Mouse (Mus musculus): ENCODE measurements at regions not wholly inside any gene's neighbourhood (a gene's known extent, or its start where the extent isn't known, plus 50 kb on each side); places are given as distances from the start of the nearest gene placed in this dataset.

DNA sequence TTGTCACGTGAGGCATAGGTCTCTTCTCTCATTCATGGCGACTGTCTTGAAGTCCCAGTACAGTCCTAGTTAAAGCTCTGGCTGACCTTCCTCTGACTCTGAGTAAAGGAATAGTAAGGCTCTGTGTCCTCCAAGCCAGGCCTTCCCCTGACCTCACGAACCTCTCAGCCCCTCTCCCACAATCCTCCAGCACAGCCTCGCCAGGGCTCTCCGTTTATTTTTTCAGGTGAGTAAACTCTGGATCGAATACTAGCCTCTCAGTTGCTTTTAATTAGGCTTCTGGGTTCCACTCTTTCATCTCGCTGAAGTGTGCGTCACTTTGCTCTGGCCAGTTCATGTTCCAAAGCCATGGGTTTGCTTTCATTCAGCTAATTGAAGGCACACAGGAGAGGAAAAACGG lies 133.8 kb downstream of the Mylk4 start:
- DNase-seq (ENCODE audit: low spot score) = no peak

DNA sequence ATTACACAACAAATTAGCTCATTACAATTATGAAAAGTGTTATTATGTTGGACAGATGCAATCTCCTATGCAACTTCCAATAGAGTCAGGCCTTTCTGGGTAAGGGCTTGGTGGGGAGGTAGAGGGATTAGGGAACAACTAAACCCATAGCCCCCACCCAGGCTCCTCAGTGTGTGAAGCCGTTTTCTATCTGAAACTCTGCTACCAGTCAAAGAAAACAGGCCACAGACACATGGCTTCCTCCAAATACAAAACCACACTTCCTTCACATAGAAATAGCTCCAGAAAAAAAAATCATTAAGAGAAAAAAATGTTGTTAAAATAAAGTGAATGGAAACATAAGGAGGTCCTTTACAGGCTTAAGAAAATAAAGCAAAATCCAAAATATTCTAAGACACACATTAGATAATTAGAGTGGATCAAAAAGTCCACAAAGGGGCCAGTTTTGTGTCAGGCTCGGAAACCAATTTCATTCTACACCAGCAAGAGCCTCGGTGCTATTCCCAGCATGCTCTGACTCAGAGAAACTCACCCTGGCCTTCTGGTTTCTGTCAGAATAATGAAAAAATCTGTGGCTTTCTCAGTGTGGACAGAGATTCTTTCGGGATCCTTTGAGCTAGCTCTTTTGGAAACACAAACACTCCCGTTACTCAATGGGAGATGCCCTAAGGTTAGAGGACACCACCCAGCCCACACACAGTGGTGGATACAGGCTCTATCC lies 140.6 kb downstream of the Mylk4 start:
- no peak for DNase-seq (ENCODE audit: low spot score)

DNA sequence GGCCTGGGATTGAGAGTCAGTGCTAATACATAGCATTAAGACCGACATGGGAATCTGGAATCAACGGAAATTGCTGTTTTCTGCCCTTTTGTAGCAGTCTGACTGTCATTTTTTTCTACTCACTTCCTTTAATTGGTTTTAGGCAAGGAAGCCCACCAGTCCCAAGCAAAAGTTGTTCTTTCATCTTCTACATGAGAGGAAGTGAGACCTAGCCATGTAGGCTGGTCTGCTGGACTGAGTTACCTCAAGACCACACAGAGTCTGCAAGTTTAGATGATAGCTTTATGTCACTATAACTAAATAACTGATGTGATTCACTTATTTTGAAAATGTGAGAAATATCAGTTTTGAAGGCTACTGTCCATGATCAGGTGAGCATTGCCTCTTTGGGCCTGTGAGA lies 142.8 kb downstream of the Mylk4 start:
- DNase-seq (ENCODE audit: low spot score) = no peak

DNA sequence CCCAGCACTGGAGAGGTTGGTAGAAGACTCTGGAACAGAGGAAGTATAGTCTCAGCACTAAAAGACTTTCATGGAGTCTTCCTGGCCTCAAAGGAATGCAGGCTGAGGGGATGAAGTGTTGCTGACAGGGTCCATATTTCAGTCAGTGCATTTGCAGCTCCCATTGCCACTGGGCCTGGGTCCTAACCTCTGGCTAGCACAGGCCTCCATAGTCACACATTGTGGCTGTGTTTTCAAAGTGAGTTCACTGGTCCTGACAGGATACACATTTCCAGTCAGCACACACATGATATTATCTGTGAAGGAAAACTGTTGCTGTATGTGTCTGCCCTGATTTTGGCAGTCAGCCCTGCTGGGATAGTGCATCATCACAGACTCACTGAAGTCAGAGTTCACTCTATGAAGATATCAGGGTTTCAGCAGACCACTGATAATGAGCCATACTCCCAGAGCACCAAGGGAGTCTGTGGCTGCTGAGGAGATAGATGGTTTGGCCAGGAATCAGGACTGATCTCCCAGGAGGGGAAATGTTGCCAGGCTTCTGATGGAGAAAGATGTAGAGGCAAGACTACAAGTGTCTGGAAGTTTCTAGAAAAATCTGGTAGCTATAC lies 153.5 kb downstream of the Mylk4 start:
- no peak for DNase-seq (ENCODE audit: low spot score)

DNA sequence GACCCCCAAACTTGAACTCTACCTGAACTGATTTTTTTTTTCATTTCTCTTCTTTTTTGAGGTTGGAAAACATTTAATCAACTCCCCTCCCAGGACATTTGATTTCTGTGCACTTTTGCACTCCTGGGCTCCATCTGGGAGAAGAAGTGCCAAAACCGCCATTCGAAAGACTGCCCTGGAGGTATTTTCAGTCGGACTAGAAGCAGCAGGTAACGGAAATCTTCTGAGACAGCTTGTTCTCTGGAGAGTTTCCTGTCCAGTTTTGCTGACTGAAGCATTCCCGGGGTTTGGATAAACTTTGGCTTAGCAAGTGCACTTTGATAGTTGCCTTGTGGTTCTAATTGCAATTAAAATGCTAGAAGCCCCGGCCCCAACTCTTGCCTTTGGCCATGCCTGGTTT lies 169.8 kb downstream of the Mylk4 start:
- no peak for DNase-seq (ENCODE audit: low spot score)

DNA sequence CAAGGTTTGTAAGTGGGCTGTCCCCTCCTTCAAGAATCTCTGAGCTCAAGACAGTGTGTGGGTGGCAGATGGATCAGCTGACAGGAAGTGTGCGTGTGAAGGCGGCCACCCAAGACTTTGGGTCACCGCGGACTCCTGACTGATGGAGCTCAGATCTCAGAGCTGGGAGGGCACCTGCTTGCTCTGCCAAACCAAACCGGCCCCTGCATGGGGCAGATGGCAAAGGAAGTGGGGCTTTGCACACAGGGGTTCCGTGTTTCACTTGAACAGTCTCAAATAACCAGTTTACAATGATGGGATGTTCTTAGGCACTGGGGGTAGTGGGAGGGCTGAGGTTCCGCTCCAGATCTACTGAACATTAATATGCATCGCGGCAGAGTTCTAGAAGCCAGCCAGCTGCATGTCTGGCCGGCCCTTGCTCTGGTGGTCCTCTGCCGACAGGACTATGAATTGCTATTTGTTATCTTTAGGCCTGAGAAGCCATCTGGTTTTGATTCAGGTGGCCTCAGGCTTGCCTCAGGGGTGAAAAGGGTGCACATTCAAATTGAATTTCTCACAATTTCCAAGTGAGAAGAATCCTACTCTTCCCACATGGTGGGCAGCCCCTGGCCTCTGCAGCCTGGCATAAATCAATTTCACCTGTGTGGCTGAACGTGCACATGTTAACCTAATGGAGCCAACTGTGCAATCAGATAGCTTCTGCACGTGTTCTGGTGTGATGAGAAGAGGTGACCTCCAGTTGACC lies 172.0 kb downstream of the Mylk4 start:
- peak; percentile 22 for DNase-seq (ENCODE audit: low spot score)

DNA sequence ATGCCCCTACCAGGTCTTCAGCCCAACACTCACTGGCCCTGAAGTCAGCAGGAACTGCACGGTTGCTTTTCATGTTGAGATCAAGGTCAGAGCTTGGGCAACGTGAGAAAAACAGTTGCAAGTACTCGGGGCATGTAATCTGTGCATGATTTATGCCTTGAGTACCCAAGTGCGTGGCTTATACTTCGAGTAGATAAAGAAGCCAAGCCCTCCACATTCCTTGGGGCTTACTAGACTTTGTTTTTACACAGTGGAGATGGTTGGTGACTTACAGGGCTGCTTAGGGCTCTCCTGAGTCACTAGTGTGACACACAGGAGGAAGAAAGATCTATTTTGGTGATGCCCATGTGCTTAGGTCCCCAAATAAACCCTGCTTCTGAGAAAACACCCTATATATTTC lies 172.8 kb downstream of the Mylk4 start:
- DNase-seq (ENCODE audit: low spot score) = no peak

DNA sequence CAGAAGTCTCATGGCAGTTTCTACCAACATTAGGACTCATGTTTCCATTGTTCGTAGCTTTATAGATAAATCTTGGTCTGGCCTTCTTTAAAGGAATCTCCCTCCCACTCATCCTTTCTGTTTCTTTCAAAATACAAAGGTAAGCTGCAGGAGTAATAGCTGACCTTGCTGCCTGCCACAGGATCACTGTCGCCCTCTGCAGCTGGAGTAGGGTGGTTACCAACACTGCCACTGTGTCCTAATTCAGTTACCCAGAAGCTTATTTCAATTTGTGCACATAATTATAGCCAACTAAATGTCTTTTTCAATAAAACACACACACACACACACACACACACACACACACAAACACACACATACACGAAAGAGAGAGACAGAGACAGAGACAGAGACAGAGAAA lies 175.3 kb downstream of the Mylk4 start:
- no peak for DNase-seq (ENCODE audit: low spot score)

DNA sequence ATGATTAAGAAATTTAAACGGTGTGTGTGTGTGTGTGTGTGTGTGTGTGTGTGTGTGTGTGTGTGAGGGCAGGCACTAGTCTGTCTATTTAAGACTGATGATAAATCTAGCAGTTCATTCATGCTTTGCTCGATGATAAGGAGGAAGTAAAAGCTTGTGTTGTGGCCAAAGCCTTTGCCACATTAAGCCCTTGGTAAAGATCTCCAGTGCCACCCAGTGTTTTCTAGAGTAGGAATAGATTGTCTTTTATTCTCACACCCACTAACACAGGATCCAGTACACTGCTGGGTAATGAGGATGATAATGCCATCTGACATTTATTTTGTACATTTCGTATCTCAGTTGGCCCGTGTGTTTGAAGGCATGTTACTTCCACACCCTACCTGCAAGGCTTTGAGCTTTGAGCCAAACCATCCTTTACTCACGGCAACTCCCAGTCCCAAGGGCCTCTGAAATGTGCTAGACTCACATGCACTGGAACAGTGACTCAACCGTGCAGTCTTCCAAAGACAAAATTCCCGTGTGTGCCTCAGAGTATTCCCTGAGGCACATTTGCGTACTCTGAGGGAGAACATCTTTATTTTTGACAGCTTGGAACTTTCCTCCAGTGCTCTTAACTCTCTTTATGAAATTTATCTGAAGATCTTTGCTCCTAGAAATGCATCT lies 179.7 kb downstream of the Mylk4 start:
- DNase-seq (ENCODE audit: low spot score) = no peak

DNA sequence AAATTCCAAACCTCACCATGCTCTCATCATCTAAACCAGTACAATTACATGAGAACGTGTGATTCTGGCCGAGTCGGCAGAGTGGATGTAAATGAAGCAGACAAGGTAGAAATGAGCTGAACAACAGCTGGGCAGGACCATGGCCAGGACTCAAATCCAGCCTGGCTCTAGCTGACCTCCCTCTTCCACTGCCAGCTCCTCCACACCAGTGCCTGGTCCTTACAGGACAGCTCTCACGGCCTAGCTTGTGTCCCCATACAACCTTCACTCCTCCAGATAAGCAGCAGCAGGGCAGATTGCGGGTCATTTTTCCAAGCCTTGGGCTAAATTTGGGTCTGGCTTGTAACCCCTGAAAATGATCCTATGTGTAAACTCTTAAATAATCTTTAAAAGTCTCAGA lies 182.4 kb downstream of the Mylk4 start:
- DNase-seq (ENCODE audit: low spot score) = no peak

DNA sequence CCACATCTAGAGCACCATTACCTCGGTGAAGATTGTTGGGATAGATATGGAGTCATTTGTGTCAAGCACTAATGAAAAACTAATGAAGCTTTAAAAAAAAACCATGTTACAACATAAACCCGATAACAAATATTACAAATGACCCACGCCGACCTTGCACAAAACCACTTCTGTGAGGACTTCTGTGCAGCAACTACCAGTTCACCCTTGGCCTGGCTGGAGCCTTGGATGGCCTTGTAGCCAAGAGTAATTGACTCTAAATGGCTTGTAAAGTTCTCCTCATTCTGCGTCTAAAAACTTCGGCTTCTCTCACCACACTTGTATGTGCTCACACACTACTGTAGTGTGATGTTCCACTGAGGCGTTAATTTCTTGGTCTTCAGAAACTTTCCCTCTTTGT lies 190.1 kb downstream of the Mylk4 start:
- no peak for DNase-seq (ENCODE audit: low spot score)

DNA sequence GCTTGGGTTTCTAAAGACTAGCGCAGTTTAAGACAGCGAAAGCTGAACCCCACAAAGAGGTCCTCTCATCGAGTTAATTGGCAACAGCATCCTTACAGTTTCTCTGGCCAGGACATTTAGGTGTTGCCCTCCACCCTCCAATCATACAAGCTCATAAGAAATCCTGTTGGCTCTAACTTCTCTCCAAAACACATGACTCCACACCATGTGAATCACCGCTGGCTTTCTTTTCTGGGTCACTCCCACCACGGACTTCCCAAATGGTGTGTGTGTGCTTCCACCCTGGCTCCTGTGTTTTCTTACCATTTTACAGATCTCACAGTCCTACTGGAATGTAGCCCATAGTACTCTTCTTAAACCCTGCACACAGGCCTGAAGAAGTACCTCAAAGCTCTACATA lies 190.6 kb downstream of the Mylk4 start:
- no peak for DNase-seq (ENCODE audit: low spot score)

DNA sequence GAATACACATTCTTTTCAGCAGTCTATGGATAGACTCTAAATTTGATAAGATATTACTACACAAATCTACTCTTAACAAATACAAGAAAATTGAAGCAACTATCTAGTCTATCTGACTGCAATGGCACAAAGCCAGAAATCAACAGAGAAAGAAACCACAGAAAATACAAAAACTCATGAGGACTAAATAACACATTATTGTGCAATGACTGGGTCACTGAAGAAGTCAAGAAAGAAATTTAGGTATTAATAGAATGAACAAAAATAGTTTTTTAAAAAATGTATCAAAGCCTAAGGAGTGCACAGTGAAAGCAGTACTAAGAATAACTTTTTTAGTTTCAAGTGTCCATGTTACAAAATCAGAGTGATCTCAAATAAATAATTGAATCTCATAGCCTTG lies 202.2 kb downstream of the Mylk4 start:
- DNase-seq (ENCODE audit: low spot score) = no peak

DNA sequence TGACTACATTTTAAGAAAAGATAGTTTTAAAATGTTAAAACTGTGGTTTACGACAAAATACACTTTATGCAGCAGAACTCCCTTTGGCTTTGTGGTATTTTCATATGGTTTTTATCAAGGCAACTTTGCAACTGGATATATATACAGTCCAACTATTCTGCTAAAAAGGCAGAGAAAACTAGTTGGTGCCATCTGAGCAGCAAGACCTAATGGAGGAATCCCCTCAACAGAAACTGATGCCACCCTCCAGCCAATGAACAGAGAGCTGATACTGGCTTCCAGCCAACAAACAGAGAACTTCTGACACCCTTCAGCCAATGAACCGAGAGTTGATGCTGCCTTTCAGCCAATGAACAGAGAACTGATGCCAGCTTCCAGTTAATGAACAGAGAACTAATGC lies 215.9 kb downstream of the Mylk4 start:
- no peak for DNase-seq (ENCODE audit: low spot score)

DNA sequence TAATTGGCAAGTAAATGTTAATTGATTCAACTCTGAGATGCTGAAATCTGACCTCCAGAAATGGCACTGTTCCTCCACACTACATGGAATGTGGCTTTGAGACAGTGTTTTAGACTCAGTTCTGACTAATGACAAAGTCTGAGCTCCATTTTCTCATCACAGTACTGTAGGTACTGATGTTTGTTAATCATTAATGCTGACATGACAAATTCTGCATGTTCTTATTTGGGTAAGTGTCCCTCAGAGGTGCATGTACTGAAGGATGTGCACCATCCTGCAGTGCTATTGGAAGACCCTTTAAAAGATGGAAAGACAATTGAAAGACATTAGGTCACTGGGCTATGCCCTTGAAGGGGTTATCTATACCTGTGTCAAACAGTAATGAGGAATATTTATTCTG lies 222.1 kb upstream of the Gmds start:
- DNase-seq (ENCODE audit: low spot score) = no peak

DNA sequence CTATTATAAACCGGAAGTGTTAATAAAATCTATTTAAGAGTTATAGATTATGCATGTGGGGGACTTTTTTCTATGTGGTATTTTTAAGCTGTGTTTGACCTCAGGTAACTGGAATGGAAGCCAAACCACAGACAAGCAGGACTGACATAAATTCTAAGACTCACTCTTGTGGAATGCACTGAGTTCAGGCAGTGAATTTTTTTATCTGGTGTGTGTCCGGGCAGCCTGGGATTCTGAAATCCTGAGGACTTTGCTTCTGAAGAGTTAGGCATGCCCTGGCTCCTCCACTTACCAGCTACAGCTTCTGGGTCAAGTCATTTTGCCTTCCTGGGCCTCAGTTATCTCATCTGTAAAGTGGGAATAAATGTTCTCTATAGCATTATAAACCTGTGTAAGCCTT lies 217.9 kb upstream of the Gmds start:
- no peak for DNase-seq (ENCODE audit: low spot score)

DNA sequence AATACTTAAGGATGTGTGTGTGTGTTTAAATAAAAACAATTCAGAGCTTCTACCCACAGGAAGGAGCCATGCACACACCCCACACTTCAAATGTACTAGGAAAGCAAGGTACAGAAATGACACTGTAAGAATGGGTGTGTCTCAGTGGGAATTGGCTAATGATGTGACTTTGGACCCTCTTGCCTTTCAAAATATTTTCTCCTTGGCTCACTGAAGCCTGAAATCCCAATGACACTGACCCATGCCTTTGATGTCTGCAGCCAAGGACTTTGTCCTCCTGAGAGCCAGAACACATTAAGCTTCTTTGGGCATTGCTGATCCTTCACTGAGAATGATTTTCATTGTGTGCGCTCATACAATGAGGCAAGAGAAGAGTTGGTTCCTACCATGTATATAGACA lies 216.5 kb upstream of the Gmds start:
- DNase-seq (ENCODE audit: low spot score) = no peak

DNA sequence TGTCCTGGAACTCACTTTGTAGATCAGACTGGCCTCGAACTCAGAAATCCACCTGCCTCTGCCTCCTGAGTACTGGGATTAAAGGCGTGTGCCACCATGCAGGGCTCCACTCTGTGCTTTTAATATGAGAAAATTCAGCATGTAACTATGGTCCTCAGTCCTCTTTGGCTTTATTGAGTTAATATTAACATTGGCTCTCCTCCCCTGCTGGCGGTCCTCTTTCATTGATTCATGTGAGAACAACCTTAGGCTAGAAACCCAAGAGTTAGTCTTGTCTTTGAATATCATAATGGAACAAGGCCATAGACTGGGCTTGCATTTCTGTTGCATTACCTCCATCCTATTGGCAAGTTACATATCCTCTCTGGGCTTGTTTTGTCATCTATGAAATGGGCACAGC lies 216.1 kb upstream of the Gmds start:
- DNase-seq (ENCODE audit: low spot score) = no peak

DNA sequence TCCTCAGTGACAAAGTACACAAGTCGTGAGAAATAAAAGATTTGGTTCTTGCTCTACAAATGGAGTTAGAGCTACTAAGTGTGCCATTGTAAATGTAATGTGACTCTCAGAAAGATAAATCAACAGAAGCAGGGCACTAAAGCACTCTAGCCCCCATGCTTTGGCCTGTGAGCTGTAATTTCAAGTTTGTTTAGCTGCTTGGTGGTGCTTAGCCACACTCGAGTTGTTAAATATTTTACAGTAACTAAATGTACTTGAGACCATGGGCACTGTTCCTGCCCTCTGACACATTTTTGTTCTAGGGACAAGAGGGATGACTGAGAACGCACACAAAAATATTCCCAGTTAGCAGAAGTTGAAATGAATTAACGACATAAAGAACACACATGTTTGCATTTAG lies 214.6 kb upstream of the Gmds start:
- no peak for DNase-seq (ENCODE audit: low spot score)

DNA sequence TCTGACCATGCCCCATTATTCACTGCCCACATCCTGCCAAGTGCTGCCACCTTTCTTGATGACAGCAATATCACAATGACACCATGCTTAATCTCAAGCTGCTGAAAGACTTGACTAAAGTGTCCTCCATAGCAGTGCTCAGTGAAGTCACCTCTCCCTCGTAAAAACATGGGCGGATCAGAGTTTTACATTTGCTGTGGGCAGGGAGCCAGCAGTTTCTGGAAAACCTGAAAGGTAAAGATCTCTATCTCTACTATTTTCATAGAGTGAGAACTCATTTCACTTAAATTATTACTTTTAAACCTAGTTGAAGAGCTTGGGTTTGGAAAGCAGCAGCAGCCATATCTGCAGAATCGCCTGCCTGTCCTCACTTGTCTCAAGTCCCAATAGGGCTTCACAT lies 211.6 kb upstream of the Gmds start:
- DNase-seq (ENCODE audit: low spot score) = no peak

DNA sequence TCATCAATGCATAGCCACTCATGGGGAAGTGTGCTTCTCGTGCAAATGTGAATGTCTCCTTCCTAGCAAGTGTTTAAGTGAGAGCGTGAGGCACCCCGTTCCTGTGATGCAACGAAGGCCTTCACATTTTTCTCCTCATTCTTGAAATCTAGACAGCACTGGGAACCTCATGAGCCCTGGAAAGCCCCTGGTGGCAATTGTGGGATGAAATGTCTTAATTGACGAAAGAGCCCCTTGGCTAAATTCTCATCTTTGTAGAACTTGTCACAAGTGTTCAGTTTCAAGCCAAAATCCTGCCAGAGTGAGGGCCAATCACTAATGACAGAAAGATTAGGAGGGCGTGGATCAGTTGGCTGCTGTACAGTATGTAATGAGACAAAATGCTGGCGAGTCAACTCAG lies 208.6 kb upstream of the Gmds start:
- DNase-seq (ENCODE audit: low spot score) = no peak

DNA sequence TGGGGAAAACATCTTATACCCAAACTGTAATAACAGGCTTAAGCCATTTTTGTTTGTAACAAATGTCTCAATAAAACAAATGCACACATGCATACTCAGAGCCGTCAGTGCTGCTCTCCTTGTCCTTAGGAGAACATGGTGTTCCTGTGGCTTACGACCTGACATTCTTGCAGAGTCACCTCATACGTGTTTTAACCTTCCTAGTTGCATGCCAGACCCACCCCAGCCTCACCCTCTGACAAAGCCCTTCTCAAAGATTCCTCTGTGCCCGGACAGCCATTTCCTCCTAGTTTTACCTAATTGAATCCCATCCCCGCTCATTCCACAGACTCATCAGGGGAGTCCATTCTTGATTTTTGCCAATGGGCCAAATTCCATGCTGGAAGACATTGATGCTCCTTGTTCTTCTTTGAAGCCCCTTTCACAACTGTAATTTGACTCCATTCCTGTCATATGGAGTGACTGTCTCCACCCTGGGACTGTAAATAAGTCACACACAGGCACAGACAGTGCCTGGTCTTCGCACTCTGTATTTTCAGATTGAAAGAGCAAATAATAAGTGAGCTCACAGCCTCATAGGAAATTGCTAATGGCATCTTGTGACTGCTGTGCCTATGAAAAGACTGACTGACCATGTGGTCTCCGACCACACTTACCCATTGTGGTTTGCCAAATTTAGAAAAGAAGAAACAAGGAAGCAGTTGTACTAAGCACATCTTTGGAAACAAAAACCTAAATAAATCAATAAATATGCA lies 206.6 kb upstream of the Gmds start:
- no peak for DNase-seq (ENCODE audit: low spot score)

All from T-cell, adult 2 months (primary cell).